Mouse (Mus musculus) ovary, adult 10 weeks (tissue): Measurements from ENCODE around the gene Pccb. TPM values are rescaled to one million over a fixed set of nuclear protein-coding genes. Genes with fewer than 3 reads are reported as not detected.

Experiments
- polyA plus RNA-seq: library from polyadenylated mRNA; stranded (reverse); fragments of 350-450 nt; fragmentation: Illumina TruSeq; extraction: RNeasy Lipid Tissue Mini Kit (QIAGEN cat#74804); gene quantifications from one replicate; pipeline ENCODE4 v1.2.3, GENCODE M21; 2014

Pccb gene
- 36.5 TPM for polyA plus RNA-seq

DNA sequence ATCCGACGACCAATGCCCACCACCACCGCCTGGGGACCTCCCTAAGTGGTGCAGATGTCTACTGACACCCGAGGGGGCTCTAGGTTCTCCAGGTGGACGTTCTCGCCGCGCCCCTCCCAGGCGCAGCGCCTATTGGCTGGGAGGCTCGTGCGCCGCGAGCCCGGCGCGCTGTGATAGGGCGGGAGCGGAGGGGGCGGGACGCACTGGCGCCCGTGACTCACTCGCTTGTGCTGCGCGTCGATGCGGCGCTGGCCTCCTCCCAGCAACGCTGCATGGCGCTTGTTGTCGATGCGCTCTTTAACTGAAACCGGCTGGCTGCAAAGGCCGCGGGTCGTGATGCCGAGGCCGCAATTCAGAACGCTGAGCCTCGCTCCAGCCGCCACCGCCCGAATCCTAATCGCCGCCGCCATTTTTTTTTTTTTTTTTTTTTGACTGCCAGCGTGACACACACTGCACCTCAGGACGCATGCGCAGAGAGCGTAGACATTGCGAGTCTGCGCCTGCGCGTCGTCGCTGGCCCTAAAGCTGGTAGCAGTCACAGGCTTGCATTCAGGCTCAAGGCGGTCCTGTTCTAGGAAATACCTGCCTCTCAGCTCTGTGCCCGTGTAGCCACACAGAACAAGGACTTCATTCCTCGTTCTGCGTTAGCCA, at the start of gene Pccb:
Pccb (minus strand) TSS at position 451 of the 651 bp plus-strand sequence.

GRCm38 (mm10) chr9:101073987-101074331, 39.3 kb upstream of the Pccb start, which contains the start of gene Msl2:
TSS of gene Msl2 (plus strand) at chr9:101074101.

Other genes with a start within 250 kb of the Pccb start
- gene Msl2, start 39.2 kb upstream of the Pccb start, polyA plus RNA-seq: 135 TPM
- gene Ppp2r3a, start 216.9 kb upstream of the Pccb start, polyA plus RNA-seq: 134 TPM